26 mouse cellular contexts compared by ENCODE assay signal in the genomic region with DNA sequence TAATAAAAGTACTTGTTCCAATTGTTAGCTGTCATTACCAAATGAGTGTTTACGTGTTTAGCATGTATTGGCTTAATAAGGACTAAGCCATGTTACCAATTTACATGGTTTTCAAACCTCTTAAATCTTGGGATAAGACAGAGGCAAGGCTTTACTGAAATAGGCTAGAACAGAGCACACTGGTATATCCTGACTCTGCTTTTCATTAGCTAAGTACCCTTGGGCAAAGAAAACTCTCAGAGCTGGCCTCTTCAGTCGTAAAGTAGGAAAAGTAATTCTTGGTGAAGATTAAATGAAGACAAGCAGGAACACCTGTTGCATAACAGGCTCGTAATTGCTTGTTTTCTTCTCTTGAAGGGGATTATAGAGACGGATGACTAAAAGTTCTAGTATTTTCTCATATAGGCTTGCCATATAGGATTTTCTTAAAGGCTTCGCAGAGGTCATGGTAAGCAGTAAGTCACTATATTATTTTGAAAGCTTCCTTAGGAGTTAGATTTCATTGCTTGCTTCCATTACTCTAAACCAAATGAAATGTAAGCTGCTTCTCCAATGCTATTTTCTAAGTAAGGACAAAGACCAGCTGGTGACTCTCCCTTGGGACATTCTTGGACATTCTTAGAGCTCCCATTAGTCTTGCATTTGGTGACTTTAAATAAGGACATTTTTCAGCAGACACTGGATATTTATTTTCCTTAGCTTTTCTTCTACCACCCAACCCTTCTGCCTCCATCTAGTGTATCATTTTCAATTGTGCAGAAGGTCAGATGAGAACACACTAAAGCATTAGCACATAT. TPM values are rescaled to one million over a fixed set of nuclear protein-coding genes. Genes with fewer than 3 reads are reported as not detected.
A peak's percentile ranks its signal among the peaks of the same experiment; 100 is the strongest.
DNase-seq lines count a peak whose midpoint lies in the region; ATAC-seq and TF ChIP-seq lines count a peak whose summit lies in the region.
"Had no signal": no experiment of that assay in that cellular context is flagged by ENCODE, and none has a peak within 500 bp of the region (broad histone marks: within the 10 kb centered on the region; RNA-seq: fewer than 3 reads in every experiment).

No protein-coding gene starts in this region.

- no peak overlapping the region for H3K27ac ChIP-seq in embryonic facial prominence, embryonic 11.5 days (replicated peaks; ENCODE audit: low read depth, low read length)
- H3K27ac ChIP-seq in embryonic facial prominence, embryonic 10.5 days (replicated peaks) = no peak overlapping the region
- no peak overlapping the region for H3K27ac ChIP-seq in limb, embryonic 11.5 days (replicated peaks; ENCODE audit: low read depth, low read length)
- no peak overlapping the region for H3K27ac ChIP-seq in limb, embryonic 10.5 days
- no peak overlapping the region for H3K27ac ChIP-seq in kidney, postnatal 0 days
- H3K27ac ChIP-seq: embryonic facial prominence, embryonic 13.5 days; forebrain, embryonic 15.5 days; heart, adult 2 months; hindbrain, postnatal 0 days; limb, embryonic 15.5 days; liver, embryonic 14.5 days; macrophage; midbrain, embryonic 10.5 days; neural tube, embryonic 13.5 days had no signal

- DNase-seq in embryonic facial prominence, embryonic 11.5 days (ENCODE audit: low spot score) = peak; percentile 50
- no peak for DNase-seq in embryonic facial prominence, embryonic 10.5 days (ENCODE audit: low spot score)
- DNase-seq in limb, embryonic 11.5 days (ENCODE audit: low spot score) = no peak
- no peak for DNase-seq in limb, embryonic 10.5 days (ENCODE audit: low spot score)
- DNase-seq in kidney, postnatal 0 days (ENCODE audit: low spot score) = peak; percentile 85
- no peak for DNase-seq in spleen, postnatal 4 days (ENCODE audit: low spot score in 2 of 2)
- no peak for DNase-seq in lung, adult 2 months
- DNase-seq in urinary bladder, postnatal 14 days (ENCODE audit: low spot score) = no peak
- DNase-seq: adrenal gland, postnatal 10 days; cerebellum, adult 18-20 months; cerebellum, postnatal 14 days; gastrocnemius, postnatal 10 days; heart, adult 2 months; thymus, postnatal 36 days had no signal

- H3K9me3 ChIP-seq in embryonic facial prominence, embryonic 11.5 days (replicated peaks; ENCODE audit: control insufficient read depth, low read length) = no peaks in the 10 kb centered on the region
- H3K9me3 ChIP-seq in embryonic facial prominence, embryonic 10.5 days = no peaks in the 10 kb centered on the region
- H3K9me3 ChIP-seq in limb, embryonic 11.5 days (ENCODE audit: control insufficient read depth, low read length) = no peaks in the 10 kb centered on the region
- H3K9me3 ChIP-seq in limb, embryonic 10.5 days (replicated peaks) = no peaks in the 10 kb centered on the region
- H3K9me3 ChIP-seq in kidney, postnatal 0 days (replicated peaks; ENCODE audit: low read length) = no peaks in the 10 kb centered on the region
- H3K9me3 ChIP-seq: embryonic facial prominence, embryonic 13.5 days; forebrain, embryonic 15.5 days; limb, embryonic 15.5 days; midbrain, embryonic 10.5 days; neural tube, embryonic 13.5 days had no signal

- no peak overlapping the region for H3K4me2 ChIP-seq in embryonic facial prominence, embryonic 11.5 days (ENCODE audit: low read depth, low read length)
- H3K4me2 ChIP-seq in limb, embryonic 11.5 days (ENCODE audit: low read depth, severe bottlenecking) = no peak overlapping the region
- no peak overlapping the region for H3K4me2 ChIP-seq in kidney, postnatal 0 days (ENCODE audit: low read length)
- H3K4me2 ChIP-seq: embryonic facial prominence, embryonic 13.5 days; forebrain, embryonic 15.5 days; limb, embryonic 15.5 days; neural tube, embryonic 13.5 days had no signal

- H3K4me1 ChIP-seq in embryonic facial prominence, embryonic 11.5 days (ENCODE audit: control insufficient read depth, insufficient read depth, low read length) = no peaks in the 10 kb centered on the region
- peaks cover 18% of the 10 kb centered on the region for H3K4me1 ChIP-seq in embryonic facial prominence, embryonic 10.5 days
- no peaks in the 10 kb centered on the region for H3K4me1 ChIP-seq in limb, embryonic 11.5 days (ENCODE audit: control insufficient read depth, insufficient read depth, low read length)
- peaks cover 28% of the 10 kb centered on the region for H3K4me1 ChIP-seq in limb, embryonic 10.5 days
- H3K4me1 ChIP-seq in kidney, postnatal 0 days (replicated peaks; ENCODE audit: insufficient read depth, low read length) = no peaks in the 10 kb centered on the region
- H3K4me1 ChIP-seq in lung, adult 2 months (ENCODE audit: control insufficient read depth, insufficient read depth, low read length) = no peaks in the 10 kb centered on the region
- H3K4me1 ChIP-seq: forebrain, embryonic 15.5 days; midbrain, embryonic 10.5 days; neural tube, embryonic 13.5 days had no signal

- no peak overlapping the region for H3K9ac ChIP-seq in embryonic facial prominence, embryonic 11.5 days (replicated peaks; ENCODE audit: low read length)
- H3K9ac ChIP-seq in limb, embryonic 11.5 days (ENCODE audit: low read length) = no peak overlapping the region
- no peak overlapping the region for H3K9ac ChIP-seq in kidney, postnatal 0 days (ENCODE audit: low read depth, low read length)
- H3K9ac ChIP-seq: embryonic facial prominence, embryonic 13.5 days; forebrain, embryonic 15.5 days; limb, embryonic 15.5 days; liver, embryonic 14.5 days; neural tube, embryonic 13.5 days had no signal

- H3K4me3 ChIP-seq in embryonic facial prominence, embryonic 11.5 days (ENCODE audit: low read depth, low read length) = no peak overlapping the region
- no peak overlapping the region for H3K4me3 ChIP-seq in embryonic facial prominence, embryonic 10.5 days
- H3K4me3 ChIP-seq in limb, embryonic 11.5 days (ENCODE audit: low read depth, low read length) = no peak overlapping the region
- H3K4me3 ChIP-seq in limb, embryonic 10.5 days = no peak overlapping the region
- H3K4me3 ChIP-seq in kidney, postnatal 0 days (replicated peaks; ENCODE audit: low read depth, low read length) = no peak overlapping the region
- H3K4me3 ChIP-seq in lung, adult 2 months (replicated peaks; ENCODE audit: extremely low read depth, low read depth, low read length) = no peak overlapping the region
- H3K4me3 ChIP-seq: embryonic facial prominence, embryonic 13.5 days; forebrain, embryonic 15.5 days; heart, adult 2 months; limb, embryonic 15.5 days; midbrain, embryonic 10.5 days; myocyte; neural tube, embryonic 13.5 days had no signal

- TF ChIP-seq POLR2A in lung, adult 2 months (IDR thresholded peaks at IDR 0.05; ENCODE audit: borderline replicate concordance, extremely low read depth, low read depth, low read length) = no peak

- H3K27me3 ChIP-seq in embryonic facial prominence, embryonic 11.5 days (ENCODE audit: control insufficient read depth, insufficient read depth, low read length) = no peaks in the 10 kb centered on the region
- H3K27me3 ChIP-seq in embryonic facial prominence, embryonic 10.5 days (replicated peaks; ENCODE audit: low read depth, poor library complexity, severe bottlenecking) = no peaks in the 10 kb centered on the region
- 0 out of 2 replicates have a peak, but pooled peaks cover 3% of the 10 kb centered on the region for H3K27me3 ChIP-seq in limb, embryonic 11.5 days (ENCODE audit: control insufficient read depth, insufficient read depth, low read length)
- peaks cover 67% of the 10 kb centered on the region for H3K27me3 ChIP-seq in limb, embryonic 10.5 days (ENCODE audit: low read depth, poor library complexity, severe bottlenecking)
- no peaks in the 10 kb centered on the region for H3K27me3 ChIP-seq in kidney, postnatal 0 days (ENCODE audit: insufficient read depth, low read length)
- H3K27me3 ChIP-seq: forebrain, embryonic 15.5 days; limb, embryonic 15.5 days; neural tube, embryonic 13.5 days had no signal

- TF ChIP-seq CTCF in kidney, postnatal 0 days (IDR thresholded peaks at IDR 0.05; ENCODE audit: low read depth) = no peak
- TF ChIP-seq CTCF in lung, adult 2 months (IDR thresholded peaks at IDR 0.05; ENCODE audit: insufficient read depth, low read length) = no peak

- no peak for ATAC-seq in embryonic facial prominence, embryonic 11.5 days (replicated peaks; ENCODE audit: insufficient number of reproducible peaks, low FRiP score, low TSS enrichment, low read depth)
- peak; percentile 72; the same call in 1 of the 2 replicates for ATAC-seq in limb, embryonic 11.5 days (ENCODE audit: insufficient number of reproducible peaks, low FRiP score, low TSS enrichment, low read depth)
- ATAC-seq in kidney, postnatal 0 days (replicated peaks; ENCODE audit: low FRiP score, low read depth) = no peak
- ATAC-seq: activated CD4-positive, CD25-positive, alpha-beta regulatory T cell, adult 4 months; forebrain, embryonic 15.5 days; hindbrain, postnatal 0 days; intestine, postnatal 0 days; midbrain, embryonic 16.5 days had no signal

- no peaks in the 10 kb centered on the region for H3K36me3 ChIP-seq in embryonic facial prominence, embryonic 11.5 days (replicated peaks; ENCODE audit: control insufficient read depth, insufficient read depth, low read depth, low read length)
- H3K36me3 ChIP-seq in embryonic facial prominence, embryonic 10.5 days (replicated peaks) = no peaks in the 10 kb centered on the region
- H3K36me3 ChIP-seq in limb, embryonic 11.5 days (ENCODE audit: control insufficient read depth, insufficient read depth, low read length) = no peaks in the 10 kb centered on the region
- no peaks in the 10 kb centered on the region for H3K36me3 ChIP-seq in limb, embryonic 10.5 days
- no peaks in the 10 kb centered on the region for H3K36me3 ChIP-seq in kidney, postnatal 0 days (ENCODE audit: insufficient read depth, low read length)
- H3K36me3 ChIP-seq: embryonic facial prominence, embryonic 13.5 days; forebrain, embryonic 15.5 days; limb, embryonic 15.5 days; midbrain, embryonic 10.5 days; neural tube, embryonic 13.5 days had no signal

- 45% methylated on average over 5 of the region's 5 CpGs for WGBS in embryonic facial prominence, embryonic 11.5 days
- 48% methylated on average over 5 of the region's 5 CpGs for WGBS in embryonic facial prominence, embryonic 10.5 days
- 17% methylated on average over 5 of the region's 5 CpGs for WGBS in limb, embryonic 11.5 days
- 40% methylated on average over 5 of the region's 5 CpGs for WGBS in limb, embryonic 10.5 days
- 44% methylated on average over 5 of the region's 5 CpGs for WGBS in kidney, postnatal 0 days
- WGBS in lung, adult 2 months = 67% methylated on average over 5 of the region's 5 CpGs

RNA-seq across cellular contexts. Expression of a gene that starts 36.7 kb away (rescaled TPM):
- polyA plus RNA-seq in embryonic facial prominence, embryonic 11.5 days (2014; fragmentation: Nextera tagmentation; extraction: Ambion mirVana) = 16.4 and 17.2 TPM in 2 replicates
- polyA plus RNA-seq in embryonic facial prominence, embryonic 10.5 days (2016; fragmentation: Nextera tagmentation; extraction: Ambion mirVana) = 12.8 and 15.3 TPM in 2 replicates
- polyA plus RNA-seq in limb, embryonic 11.5 days (2014; fragmentation: Nextera tagmentation; extraction: Ambion mirVana) = 9.2 and 10.5 TPM in 2 replicates
- polyA plus RNA-seq in limb, embryonic 10.5 days (2016; fragmentation: Nextera tagmentation; extraction: Ambion mirVana) = 3.2 and 6.0 TPM in 2 replicates
- polyA plus RNA-seq in kidney, postnatal 0 days (2015; fragmentation: Nextera tagmentation; extraction: Ambion mirVana) = 12.0 and 12.4 TPM in 2 replicates
- 1.3 and 1.9 TPM in 2 replicates for polyA plus RNA-seq in lung, adult 2 months (2012; rRNA removed)
- polyA plus RNA-seq: activated CD4-positive, CD25-positive, alpha-beta regulatory T cell, adult 4 months; macrophage; myocyte had no signal

Comparison
In these comparisons a context has a peak if more than half of its experiments do, and no peak if none do; other contexts are left out.
1. DNase-seq: peak in embryonic facial prominence, embryonic 11.5 days (single experiment) and kidney, postnatal 0 days (single experiment); none in embryonic facial prominence, embryonic 10.5 days (single experiment), limb, embryonic 11.5 days (single experiment), limb, embryonic 10.5 days (single experiment), spleen, postnatal 4 days (0 of 2), lung, adult 2 months (single experiment) and urinary bladder, postnatal 14 days (single experiment).